In the genomic region with DNA sequence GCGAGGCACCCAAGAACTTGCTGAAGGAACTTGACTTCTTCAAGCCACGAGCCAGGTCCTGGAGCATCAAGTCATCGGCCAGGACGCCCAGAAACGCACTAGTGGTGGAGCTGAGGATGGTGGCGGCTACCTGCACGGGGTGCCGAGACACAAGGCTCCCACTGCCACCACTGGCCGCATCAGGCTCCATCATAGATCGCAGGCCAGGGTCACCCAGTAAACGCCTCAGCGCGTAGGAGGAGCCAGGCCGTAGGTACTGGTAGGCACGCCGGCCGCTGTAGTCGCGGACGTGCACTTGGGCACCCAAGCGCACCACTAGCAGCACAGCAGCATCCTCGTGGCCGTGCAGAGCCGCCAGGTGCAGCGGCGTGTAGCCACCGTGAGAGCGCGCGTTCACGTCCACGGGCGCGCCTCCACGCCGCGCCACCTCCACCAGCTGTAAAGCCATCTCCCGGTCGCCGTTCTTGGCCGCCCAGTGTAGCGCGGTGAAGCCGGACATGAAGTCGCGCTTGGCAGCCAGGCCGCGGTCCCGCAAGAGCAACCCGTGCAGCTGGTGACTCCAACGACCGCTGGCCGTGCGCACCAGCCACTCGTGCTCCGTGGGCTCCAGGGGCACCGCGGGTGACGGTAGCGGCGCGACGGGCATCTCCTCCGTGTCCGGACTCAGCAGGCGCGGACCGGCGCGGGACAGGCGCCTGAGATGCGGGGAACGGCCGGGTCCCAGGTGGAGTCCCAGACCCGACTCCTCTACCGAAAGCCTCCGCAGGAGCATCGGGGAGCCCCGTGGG, we compare ENCODE assay signal across 8 mouse cellular contexts. TPM values are rescaled to one million over a fixed set of nuclear protein-coding genes. Genes with fewer than 3 reads are reported as not detected.
DNase-seq lines count a peak whose midpoint lies in the region; ATAC-seq and TF ChIP-seq lines count a peak whose summit lies in the region.

No protein-coding gene starts in this region.

- peak overlapping the region; percentile 89 for H3K4me3 ChIP-seq in megakaryocyte, embryonic 14.5 days (replicated peaks)
- H3K4me3 ChIP-seq in forebrain, postnatal 0 days (ENCODE audit: low read depth, low read length): peak overlapping the region; percentile 40
- H3K4me3 ChIP-seq in liver, embryonic 13.5 days (replicated peaks): peak overlapping the region; percentile 78

- H3K9me3 ChIP-seq in megakaryocyte, embryonic 14.5 days: peaks cover 14% of the 10 kb centered on the region
- H3K9me3 ChIP-seq in forebrain, postnatal 0 days (ENCODE audit: low read length): no peaks in the 10 kb centered on the region
- H3K9me3 ChIP-seq in liver, embryonic 13.5 days (replicated peaks): no peaks in the 10 kb centered on the region

- WGBS in forebrain, postnatal 0 days: 6% methylated on average over 79 of the region's 79 CpGs
- WGBS in liver, embryonic 13.5 days (ENCODE audit: insufficient replicate concordance): 8% methylated on average over 79 of the region's 79 CpGs

- TF ChIP-seq CTCF in forebrain, postnatal 0 days (IDR thresholded peaks at IDR 0.05; ENCODE audit: low read depth): no peak

- ATAC-seq in megakaryocyte, adult 5-6 weeks (ENCODE audit: poor library complexity, severe bottlenecking): no peak
- ATAC-seq in forebrain, postnatal 0 days: 0 out of 2 replicates have a peak, but pooled peaks have one; percentile 12
- no peak for ATAC-seq in liver, embryonic 13.5 days (ENCODE audit: low read depth)

- H3K27ac ChIP-seq in forebrain, postnatal 0 days (ENCODE audit: low read depth, low read length): 0 out of 2 replicates have a peak overlapping the region, but pooled peaks have one; percentile 50
- peak overlapping the region; percentile 98 for H3K27ac ChIP-seq in liver, embryonic 13.5 days

- no peaks in the 10 kb centered on the region for H3K36me3 ChIP-seq in megakaryocyte, embryonic 14.5 days (replicated peaks; ENCODE audit: low read length)
- H3K36me3 ChIP-seq in forebrain, postnatal 0 days (ENCODE audit: insufficient read depth): no peaks in the 10 kb centered on the region
- peaks cover 9% of the 10 kb centered on the region; the same call in 1 of the 2 replicates for H3K36me3 ChIP-seq in liver, embryonic 13.5 days

- peak; percentile 24 for DNase-seq in adrenal gland, postnatal 25 days
- no peak for DNase-seq in adrenal gland, adult 8-10 months
- no peak for DNase-seq in forebrain, postnatal 0 days
- no peak for DNase-seq in liver, embryonic 13.5 days
- DNase-seq in Muller cell, postnatal 12 days (ENCODE audit: inconsistent ontology term): no peak
- no peak for DNase-seq in thymus, postnatal 14 days

- H3K4me2 ChIP-seq in forebrain, postnatal 0 days (ENCODE audit: low read depth): peak overlapping the region; percentile 59
- H3K4me2 ChIP-seq in liver, embryonic 13.5 days: peak overlapping the region; percentile 95

- peaks cover 47% of the 10 kb centered on the region for H3K4me1 ChIP-seq in megakaryocyte, embryonic 14.5 days
- peaks cover 9% of the 10 kb centered on the region for H3K4me1 ChIP-seq in forebrain, postnatal 0 days (ENCODE audit: insufficient read depth)
- H3K4me1 ChIP-seq in liver, embryonic 13.5 days (replicated peaks): peaks cover 57% of the 10 kb centered on the region

- peak overlapping the region; percentile 53 for H3K9ac ChIP-seq in forebrain, postnatal 0 days
- H3K9ac ChIP-seq in liver, embryonic 13.5 days: peak overlapping the region; percentile 85

- H3K27me3 ChIP-seq in megakaryocyte, embryonic 14.5 days (replicated peaks): peaks cover 74% of the 10 kb centered on the region
- 0 out of 2 replicates have a peak, but pooled peaks cover 17% of the 10 kb centered on the region for H3K27me3 ChIP-seq in forebrain, postnatal 0 days (ENCODE audit: insufficient read depth, low read length)
- H3K27me3 ChIP-seq in liver, embryonic 13.5 days: peaks cover 66% of the 10 kb centered on the region

RNA-seq across cellular contexts. Expression of a gene that starts 1.4 kb away (rescaled TPM):
- total RNA-seq in adrenal gland, postnatal 25 days (2021): not detected in 2 replicates
- not detected for total RNA-seq in adrenal gland, adult 8-10 months (2022)
- not detected in 2 replicates for polyA plus RNA-seq in megakaryocyte, embryonic 14.5 days (2012; ENCODE audit: insufficient read depth, low replicate concordance)
- not detected in 2 replicates for total RNA-seq in megakaryocyte, adult 5-6 weeks (2015)
- total RNA-seq in megakaryocyte, adult 5-6 weeks (2017): not detected in 2 replicates
- not detected in 2 replicates for total RNA-seq in forebrain, postnatal 0 days (2014; rRNA removed)
- 0.15 and 0.28 TPM in 2 replicates for polyA plus RNA-seq in forebrain, postnatal 0 days (2015; fragmentation: Nextera tagmentation; extraction: Ambion mirVana)
- 0.53 and 0.59 TPM in 2 replicates for polyA plus RNA-seq in liver, embryonic 13.5 days (2015; fragmentation: Nextera tagmentation; extraction: Ambion mirVana)

RNA-seq across cellular contexts. Expression of a gene that starts 1.5 kb away (rescaled TPM):
- total RNA-seq in adrenal gland, postnatal 25 days (2021): 0.30 and 0.33 TPM in 2 replicates
- 1 to 10 TPM in 1 of 4 experiments, under 1 TPM in 3; 0.32 to 1.0 (median 0.71) TPM for total RNA-seq in adrenal gland, adult 8-10 months (2022)
- not detected in 2 replicates for polyA plus RNA-seq in megakaryocyte, embryonic 14.5 days (2012; ENCODE audit: insufficient read depth, low replicate concordance)
- not detected in 2 replicates for total RNA-seq in megakaryocyte, adult 5-6 weeks (2015)
- total RNA-seq in megakaryocyte, adult 5-6 weeks (2017): not detected in 2 replicates
- 13.2 and 13.5 TPM in 2 replicates for total RNA-seq in forebrain, postnatal 0 days (2014; rRNA removed)
- polyA plus RNA-seq in forebrain, postnatal 0 days (2015; fragmentation: Nextera tagmentation; extraction: Ambion mirVana): 5.0 and 7.9 TPM in 2 replicates
- 11.0 and 13.2 TPM in 2 replicates for polyA plus RNA-seq in liver, embryonic 13.5 days (2015; fragmentation: Nextera tagmentation; extraction: Ambion mirVana)

RNA-seq across cellular contexts. Expression of a gene that starts 8.3 kb away (rescaled TPM):
- not detected in 2 replicates for total RNA-seq in adrenal gland, postnatal 25 days (2021)
- total RNA-seq in adrenal gland, adult 8-10 months (2022): not detected
- not detected in 2 replicates for polyA plus RNA-seq in megakaryocyte, embryonic 14.5 days (2012; ENCODE audit: insufficient read depth, low replicate concordance)
- not detected in 2 replicates for total RNA-seq in megakaryocyte, adult 5-6 weeks (2015)
- total RNA-seq in megakaryocyte, adult 5-6 weeks (2017): not detected in 2 replicates
- total RNA-seq in forebrain, postnatal 0 days (2014; rRNA removed): 1.7 TPM in 1 of 2 replicates, not detected in the other
- polyA plus RNA-seq in forebrain, postnatal 0 days (2015; fragmentation: Nextera tagmentation; extraction: Ambion mirVana): not detected in 2 replicates
- polyA plus RNA-seq in liver, embryonic 13.5 days (2015; fragmentation: Nextera tagmentation; extraction: Ambion mirVana): not detected in 2 replicates

RNA-seq across cellular contexts. Expression of a gene that starts 21.6 kb away (rescaled TPM):
- total RNA-seq in adrenal gland, postnatal 25 days (2021): 3.4 and 4.6 TPM in 2 replicates
- total RNA-seq in adrenal gland, adult 8-10 months (2022): 1 to 10 TPM; 2.6 to 10.0 (median 7.4) TPM
- polyA plus RNA-seq in megakaryocyte, embryonic 14.5 days (2012; ENCODE audit: insufficient read depth, low replicate concordance): 0.07 TPM in 1 of 2 replicates, not detected in the other
- total RNA-seq in megakaryocyte, adult 5-6 weeks (2015): 0.05 and 0.13 TPM in 2 replicates
- total RNA-seq in megakaryocyte, adult 5-6 weeks (2017): 0.07 and 4.5 TPM in 2 replicates
- total RNA-seq in forebrain, postnatal 0 days (2014; rRNA removed): 3.0 and 4.9 TPM in 2 replicates
- polyA plus RNA-seq in forebrain, postnatal 0 days (2015; fragmentation: Nextera tagmentation; extraction: Ambion mirVana): 2.0 TPM in 2 replicates
- 1.5 and 1.6 TPM in 2 replicates for polyA plus RNA-seq in liver, embryonic 13.5 days (2015; fragmentation: Nextera tagmentation; extraction: Ambion mirVana)

RNA-seq across cellular contexts. Expression of a gene that starts 21.7 kb away (rescaled TPM):
- total RNA-seq in adrenal gland, postnatal 25 days (2021): 0.30 TPM in 1 of 2 replicates, not detected in the other
- total RNA-seq in adrenal gland, adult 8-10 months (2022): under 1 TPM in 3 of 4 experiments, not detected in 1; 0.21 to 0.59 (median 0.48) TPM
- polyA plus RNA-seq in megakaryocyte, embryonic 14.5 days (2012; ENCODE audit: insufficient read depth, low replicate concordance): not detected in 2 replicates
- not detected in 2 replicates for total RNA-seq in megakaryocyte, adult 5-6 weeks (2015)
- total RNA-seq in megakaryocyte, adult 5-6 weeks (2017): 0.11 TPM in 1 of 2 replicates, not detected in the other
- not detected in 2 replicates for total RNA-seq in forebrain, postnatal 0 days (2014; rRNA removed)
- not detected in 2 replicates for polyA plus RNA-seq in forebrain, postnatal 0 days (2015; fragmentation: Nextera tagmentation; extraction: Ambion mirVana)
- polyA plus RNA-seq in liver, embryonic 13.5 days (2015; fragmentation: Nextera tagmentation; extraction: Ambion mirVana): 0.07 TPM in 2 replicates
